Mouse (Mus musculus) bone marrow, adult 2 months (tissue): Measurements from ENCODE around the gene Lurap1.

Experiments
- CTCF ChIP-seq: fragments of 200-500 bp; IDR thresholded peaks from 2 replicates; pipeline ENCODE4 v1.5.1; 2011; ENCODE audit warnings: low read length, control low read depth; ENCODE audit not compliant: control insufficient read depth, insufficient read depth
- POLR2A ChIP-seq: fragments of 200-500 bp; IDR thresholded peaks from 2 replicates; pipeline ENCODE4 v1.6.1; 2011; ENCODE audit warnings: low read depth, mild to moderate bottlenecking, control low read depth, low read length, borderline replicate concordance; ENCODE audit not compliant: control insufficient read depth

DNA sequence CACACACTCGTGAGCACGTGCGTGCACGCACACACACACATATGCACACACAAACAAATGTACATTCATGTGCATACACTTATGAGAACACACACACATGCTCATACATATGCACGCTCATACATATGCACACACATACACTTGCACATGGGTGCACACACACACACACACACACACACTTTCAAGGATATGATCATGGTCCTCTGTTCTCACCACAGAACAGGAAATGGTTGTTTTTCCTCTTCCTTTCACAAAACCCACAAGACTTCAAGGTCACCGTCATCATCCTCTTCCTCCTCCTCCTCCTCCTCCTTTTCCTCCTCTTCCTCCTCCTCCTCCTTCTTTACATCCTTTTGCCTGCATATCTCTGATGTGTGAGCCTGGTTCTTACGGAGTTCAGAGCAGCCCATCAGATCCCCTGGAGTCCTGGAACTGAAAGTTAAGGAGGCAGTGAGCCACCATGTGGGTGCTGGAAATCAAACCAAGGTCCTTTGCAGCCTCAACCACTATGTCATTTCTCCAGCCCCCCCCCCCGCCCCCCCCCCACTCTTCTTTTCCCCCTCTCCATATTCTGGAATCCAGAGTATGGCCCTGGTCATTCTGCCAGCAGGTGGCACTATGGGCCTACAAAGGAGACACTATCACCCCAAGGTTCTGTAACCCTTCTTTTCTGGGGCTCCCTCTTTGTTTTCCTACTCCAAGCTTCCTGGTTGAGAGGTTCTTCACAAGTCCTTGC is 17.6 kb upstream of the Lurap1 start:
- peak; percentile 69 for TF ChIP-seq CTCF
- no peak for TF ChIP-seq POLR2A
